Mouse (Mus musculus) gastrocnemius, postnatal 14 days (tissue): ENCODE data around the gene Thada. TPM values are rescaled to one million over a fixed set of nuclear protein-coding genes. Genes with fewer than 3 reads are reported as not detected.
"Not testable (repeated sequence)": the region's sequence is repeated elsewhere in the genome, so short reads cannot be mapped to it uniquely, and the experiment has no call there.

Source experiments
- DNase-seq: peaks from one replicate; pipeline ENCODE4 v3.0.0; 2021; ENCODE audit warnings: mixed read lengths
- intact Hi-C: fragments of 180-260 bp; cut with DNase I; formaldehyde crosslinking; loops from one replicate; pipeline ENCODE4 v1.15.1; 2025; ENCODE audit warnings: low total_unique reads
- total RNA-seq, 2 experiments: library from RNA; stranded (reverse); gene quantifications; 2 replicates each; pipeline ENCODE4 v1.2.3; 2021

Thada gene
- total RNA-seq, 2 experiments from 2014 or later: 5.1 to 5.5 TPM

- intact Hi-C loops: no loop called here
- DNase-seq: no peak
Measured at GRCm38 (mm10) chr17:84244182-84244920, 221.7 kb downstream of the Thada start.

GRCm38 (mm10) chr17:84243759-84244158 is 222.2 kb downstream of the Thada start:
- intact Hi-C loops: no loop called here
- no peak for DNase-seq

DNA sequence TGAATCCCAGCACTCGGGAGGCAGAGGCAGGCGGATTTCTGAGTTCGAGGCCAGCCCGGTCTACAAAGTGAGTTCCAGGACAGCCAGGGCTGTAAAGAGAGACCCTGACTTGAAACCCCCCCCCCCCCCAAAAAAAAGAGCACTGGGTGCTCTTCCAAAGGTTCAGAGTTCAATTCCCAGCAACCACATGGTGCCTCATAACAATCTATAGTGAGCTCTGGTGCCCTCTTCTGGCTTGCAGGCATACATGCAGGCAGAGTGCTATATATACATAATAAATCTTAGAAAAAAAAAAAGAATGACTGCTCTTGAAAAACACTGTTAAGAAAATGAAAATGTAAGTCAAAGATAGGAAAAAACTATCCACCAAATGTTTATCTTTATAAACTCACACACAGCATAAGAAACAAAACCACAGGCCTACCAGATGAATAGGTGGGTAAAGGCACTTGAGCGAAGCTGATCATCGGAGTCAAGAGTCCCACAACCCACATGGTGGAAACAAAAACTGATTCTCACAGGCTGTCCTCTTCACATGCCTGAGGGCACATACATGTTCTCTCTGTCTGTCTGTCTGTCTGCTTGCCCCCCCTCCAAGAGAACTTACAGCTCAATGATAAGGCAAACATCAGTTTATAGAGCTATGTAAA is 224.6 kb downstream of the Thada start:
- no peak for DNase-seq
- intact Hi-C loops: no loop called here

DNA sequence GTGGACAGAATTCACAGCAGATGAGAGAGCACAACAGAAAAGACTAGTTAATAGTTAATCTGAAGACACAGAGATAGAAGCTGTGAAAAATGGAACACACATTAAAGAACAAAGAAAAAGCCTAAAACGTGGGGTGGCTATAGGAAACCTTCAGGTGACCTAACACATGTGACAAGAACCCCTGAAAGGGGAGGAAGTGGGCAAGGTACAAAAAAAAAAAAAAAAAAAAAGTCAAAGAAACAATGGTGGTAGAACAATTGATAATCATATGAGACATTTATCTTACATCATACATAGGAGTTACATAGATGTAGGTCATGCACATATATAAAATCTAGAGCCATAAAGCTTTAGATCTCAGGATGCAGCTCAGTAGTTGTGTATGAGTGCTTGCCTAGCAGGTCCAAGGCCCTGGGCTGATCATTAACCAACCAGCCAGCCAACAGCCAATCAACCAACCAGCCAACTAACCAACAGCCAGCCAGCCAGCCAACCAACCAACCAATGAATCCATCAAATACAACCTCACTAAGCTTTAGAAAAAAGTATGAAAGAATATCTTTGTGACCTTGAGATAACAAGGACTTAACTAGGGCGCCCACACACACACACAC is 226.2 kb downstream of the Thada start:
- intact Hi-C loops: no loop called here
- DNase-seq: no peak

DNA sequence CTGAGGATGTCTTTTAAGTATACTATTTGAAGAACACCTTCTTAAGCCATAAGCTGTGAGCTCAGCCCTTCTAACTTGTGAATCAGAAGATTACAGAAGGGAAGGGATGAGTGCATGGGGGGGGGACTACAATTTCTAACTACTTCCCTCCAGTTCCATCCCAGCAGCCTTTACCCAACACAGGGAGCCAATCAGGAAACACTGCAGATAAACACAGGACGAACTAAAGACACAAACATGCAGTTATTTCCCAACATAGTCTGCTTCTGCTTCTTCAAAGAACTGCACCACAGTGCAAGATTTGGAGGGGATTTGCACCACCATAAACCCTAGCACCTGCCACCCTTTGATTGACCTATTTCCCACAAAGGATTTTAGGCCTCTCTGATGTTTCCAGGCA is 227.8 kb downstream of the Thada start:
- no peak for DNase-seq
- intact Hi-C loops: no loop called here

GRCm38 (mm10) chr17:84236781-84237557 is 229.0 kb downstream of the Thada start:
- intact Hi-C loops: no loop called here
- no peak for DNase-seq

GRCm38 (mm10) chr17:84235399-84235928 is 230.5 kb downstream of the Thada start:
- intact Hi-C loops: no loop called here
- no peak for DNase-seq

GRCm38 (mm10) chr17:84234785-84235184 is 231.2 kb downstream of the Thada start:
- DNase-seq, intact Hi-C loops: not testable (repeated sequence)

DNA sequence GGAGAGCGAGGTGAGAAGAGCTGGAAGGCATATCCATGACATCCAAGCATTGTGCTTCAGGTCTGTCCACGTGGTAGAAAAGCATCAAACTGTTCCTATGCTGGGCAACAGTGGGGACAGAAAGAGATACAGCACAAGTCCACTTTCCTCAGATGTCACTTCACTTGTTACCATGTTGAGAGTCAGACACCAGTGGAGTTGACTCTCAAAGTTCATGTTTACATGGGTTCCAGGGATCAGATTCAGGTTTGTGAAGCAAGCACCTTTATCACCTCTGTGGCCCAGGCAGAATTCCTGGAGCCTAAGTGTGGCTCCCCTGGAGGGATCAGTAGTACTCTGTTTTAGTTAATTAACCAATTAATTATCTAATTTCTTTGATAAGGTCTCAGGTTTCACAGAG is 232.2 kb downstream of the Thada start:
- DNase-seq: no peak
- intact Hi-C loops: no loop called here

DNA sequence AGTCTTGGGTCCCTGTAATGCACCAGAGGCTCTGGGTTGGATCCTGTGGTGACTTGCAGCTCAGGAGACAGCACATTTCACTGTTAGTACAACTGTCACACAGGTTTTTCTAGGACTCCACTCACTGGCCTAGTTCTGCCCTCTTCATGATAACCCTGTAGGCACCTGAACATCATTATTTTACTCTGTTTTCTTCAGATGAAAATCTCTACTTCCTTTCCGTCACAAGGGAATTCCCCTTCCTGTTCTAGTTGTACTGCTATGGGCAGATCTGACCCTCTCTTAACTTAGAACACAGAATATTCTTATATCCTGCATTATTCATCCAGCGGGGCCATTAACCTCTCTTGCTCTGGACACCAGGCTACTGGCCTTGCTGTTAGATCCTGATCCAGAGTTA is 234.6 kb downstream of the Thada start:
- intact Hi-C loops: no loop called here
- DNase-seq: no peak

DNA sequence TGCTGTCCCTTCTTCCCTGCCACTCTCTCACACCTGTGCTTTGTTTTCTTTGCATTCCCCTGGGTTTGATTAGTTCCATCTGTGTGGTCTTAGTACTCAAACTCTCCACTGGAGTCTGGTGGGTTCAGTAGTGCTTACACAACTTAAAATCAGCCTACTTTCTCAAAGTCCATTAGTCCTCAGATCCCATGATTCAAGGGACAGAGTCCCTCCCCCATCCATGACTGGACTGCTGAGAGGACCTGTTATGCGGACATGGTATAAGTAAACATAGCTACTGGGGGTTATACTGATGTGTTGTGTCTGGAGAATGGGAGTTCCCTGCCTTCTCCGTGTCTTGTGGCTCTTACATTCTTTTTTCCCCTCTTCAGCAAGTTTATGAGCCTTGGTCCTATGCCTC is 237.8 kb downstream of the Thada start:
- no peak for DNase-seq
- intact Hi-C loops: no loop called here

GRCm38 (mm10) chr17:84226681-84227080 is 239.3 kb downstream of the Thada start:
- no peak for DNase-seq
- intact Hi-C loops: no loop called here

GRCm38 (mm10) chr17:84226231-84226630 is 239.8 kb downstream of the Thada start:
- DNase-seq: no peak
- intact Hi-C loops: no loop called here

GRCm38 (mm10) chr17:84224217-84224887 is 241.7 kb downstream of the Thada start:
- DNase-seq: no peak
- intact Hi-C loops: no loop called here

- DNase-seq, intact Hi-C loops: not testable (repeated sequence)
Measured at GRCm38 (mm10) chr17:84218841-84219240, 247.2 kb downstream of the Thada start.

GRCm38 (mm10) chr17:84217696-84218095 is 248.3 kb downstream of the Thada start:
- intact Hi-C loops: no loop called here
- no peak for DNase-seq

- DNase-seq: no peak
- intact Hi-C loops: no loop called here
Measured at GRCm38 (mm10) chr17:84215264-84215960, 250.6 kb downstream of the Thada start.

DNA sequence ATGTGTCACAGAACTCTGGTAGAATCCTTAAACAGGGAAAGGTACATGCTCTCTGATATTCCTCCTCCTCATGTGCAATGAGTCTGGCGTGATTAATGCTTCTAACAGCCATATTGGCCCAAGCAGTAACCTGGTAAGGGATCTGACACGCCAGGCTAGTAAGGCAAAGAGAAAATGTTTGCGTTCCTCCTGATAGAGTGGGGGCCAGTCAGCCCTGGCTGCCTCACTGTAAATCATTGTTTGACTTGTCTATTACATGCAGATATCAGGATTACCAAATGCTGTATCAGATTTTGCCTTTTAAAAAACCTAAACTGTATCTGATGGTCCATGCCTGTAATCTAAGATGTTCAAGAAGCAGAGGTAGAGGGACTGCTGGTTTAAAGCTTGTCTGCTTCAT is 252.5 kb downstream of the Thada start:
- intact Hi-C loops: no loop called here

GRCm38 (mm10) chr17:84207611-84208010 is 258.4 kb downstream of the Thada start:
- intact Hi-C loops: no loop called here
- no peak for DNase-seq

More for the DNA sequence above, 252.5 kb downstream of the Thada start:
- no peak for DNase-seq
